ENCODE assay signal across 8 mouse cellular contexts in the genomic region with DNA sequence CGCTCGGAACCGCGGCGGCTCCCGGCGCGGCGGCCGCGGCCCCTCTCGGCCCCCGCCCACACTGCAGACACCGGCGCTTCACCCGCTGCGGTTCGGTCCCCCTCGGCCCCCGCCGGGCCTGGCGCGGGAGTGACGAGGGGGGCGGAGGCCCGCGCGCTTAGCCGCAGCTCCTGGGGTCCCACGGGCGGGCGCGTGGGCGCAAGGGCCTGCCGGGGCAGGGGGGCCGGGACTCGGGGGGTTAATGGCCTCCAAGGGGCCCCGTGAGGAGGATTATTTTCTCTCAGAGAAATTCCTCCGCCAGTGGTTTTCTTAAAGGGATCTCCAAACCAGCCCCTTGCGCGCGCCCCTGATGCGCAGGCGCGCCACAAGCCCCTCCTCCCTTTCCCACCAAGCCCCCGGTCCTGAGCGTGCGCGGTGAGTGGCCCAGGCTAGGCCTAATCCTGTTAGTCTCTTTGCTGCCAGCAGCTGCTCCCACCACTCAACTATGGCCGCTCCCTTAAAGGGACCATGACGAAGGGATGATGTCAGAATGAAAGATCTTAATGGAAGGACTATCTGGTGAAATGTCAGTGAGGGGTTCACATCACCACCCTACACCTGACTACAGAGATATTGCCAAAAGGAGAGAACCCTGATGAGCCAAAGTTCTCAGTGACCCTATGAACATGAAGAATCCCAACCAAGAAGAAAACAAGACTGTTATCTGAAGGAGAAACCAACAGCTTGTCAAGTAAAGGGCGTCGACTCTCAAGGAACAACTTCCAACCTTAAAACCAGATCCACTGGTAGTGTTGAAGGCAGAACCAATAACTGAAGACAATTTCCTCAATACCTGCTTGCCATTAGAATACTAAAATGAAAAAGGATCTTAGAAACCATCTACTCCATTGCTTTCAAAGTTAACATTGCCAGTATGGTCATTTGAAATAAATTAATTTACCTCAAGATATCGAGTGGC. TPM values are rescaled to one million over a fixed set of nuclear protein-coding genes. Genes with fewer than 3 reads are reported as not detected.
DNase-seq lines count a peak whose midpoint lies in the region; ATAC-seq lines count a peak whose summit lies in the region.

Gene Zmym4 (minus strand): TSS at position 272 of the 958 bp plus-strand sequence.

- H3K4me1 ChIP-seq in hindbrain, embryonic 11.5 days (replicated peaks; ENCODE audit: control insufficient read depth, insufficient read depth, low read length), result no peaks in the 10 kb centered on the region

- no peaks in the 10 kb centered on the region for H3K36me3 ChIP-seq in hindbrain, embryonic 11.5 days (ENCODE audit: control insufficient read depth, insufficient read depth, low read length)

- H3K4me3 ChIP-seq in hindbrain, embryonic 11.5 days (ENCODE audit: low read depth, low read length), result peak within 1 kb of the TSS; percentile 82

- no peaks in the 10 kb centered on the region for H3K27me3 ChIP-seq in hindbrain, embryonic 11.5 days (ENCODE audit: control insufficient read depth, insufficient read depth, low read length)

- H3K27ac ChIP-seq in hindbrain, embryonic 11.5 days (ENCODE audit: low read depth, low read length), result peak within 1 kb of the TSS; percentile 97

- peak within 1 kb of the TSS; percentile 93 for H3K9ac ChIP-seq in hindbrain, embryonic 11.5 days (ENCODE audit: low read depth, low read length)

- H3K4me2 ChIP-seq in hindbrain, embryonic 11.5 days (replicated peaks; ENCODE audit: low read depth, low read length), result peak within 1 kb of the TSS; percentile 62

- DNase-seq in MEL-GATA-1-ER (ENCODE audit: extremely low read depth, low read depth), result peak; percentile 92
- DNase-seq in cerebellum, adult 8-10 months, result peak; percentile 90
- peak; percentile 97 for DNase-seq in hindbrain, embryonic 11.5 days (ENCODE audit: low spot score)
- peak; percentile 91 to 95 for DNase-seq in layer of hippocampus, postnatal 10 days (ENCODE audit: low spot score in 2 of 2)
- peak; percentile 98 for DNase-seq in lung, postnatal 10 days
- DNase-seq in ovary, postnatal 36 days (ENCODE audit: low spot score), result peak; percentile 92
- peak; percentile 92 for DNase-seq in thymus, postnatal 25 days

- no peaks in the 10 kb centered on the region for H3K9me3 ChIP-seq in hindbrain, embryonic 11.5 days (ENCODE audit: control insufficient read depth, low read length)

- WGBS in hindbrain, embryonic 11.5 days, result 11% methylated on average over 24 of the region's 54 CpGs

- peak; percentile 99 for ATAC-seq in frontal cortex, adult (ENCODE audit: low TSS enrichment)
- peak; percentile 99 for ATAC-seq in hindbrain, embryonic 11.5 days (ENCODE audit: low FRiP score)

RNA-seq across cellular contexts. Expression of gene Zmym4, which starts in this region (rescaled TPM):
- 25.2 and 38.8 TPM in 2 replicates for polyA plus RNA-seq in hindbrain, embryonic 11.5 days (2014; fragmentation: Nextera tagmentation; extraction: Ambion mirVana)
- total RNA-seq in layer of hippocampus, postnatal 10 days (2021), result 10 to 100 TPM; 53.6 to 55.4 TPM

Comparison
In these comparisons a context has a peak if more than half of its experiments do, and no peak if none do; other contexts are left out.
1. Peak in every context shown above with its lines: DNase-seq, ATAC-seq, H3K4me3 ChIP-seq and H3K27ac ChIP-seq.